ENCODE assay signal across 29 mouse cellular contexts in the genomic region with DNA sequence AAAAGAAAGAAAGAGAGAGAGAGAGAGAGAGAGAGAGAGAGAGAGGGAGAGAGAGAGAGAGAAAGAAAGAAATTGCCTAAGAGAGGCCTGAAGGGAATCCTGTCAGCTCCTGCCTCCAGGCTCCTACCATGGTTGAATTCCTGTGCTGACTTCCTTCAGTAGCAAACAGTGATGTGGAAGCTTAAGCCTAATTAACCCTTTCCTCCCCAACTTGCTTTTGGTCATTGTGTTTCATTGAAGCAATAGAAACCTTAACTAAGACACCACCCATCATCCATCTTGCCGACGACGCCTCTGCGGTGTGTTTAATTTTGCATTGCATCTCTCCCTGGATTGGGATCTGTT. TPM values are rescaled to one million over a fixed set of nuclear protein-coding genes. Genes with fewer than 3 reads are reported as not detected.
DNase-seq lines count a peak whose midpoint lies in the region; ATAC-seq and TF ChIP-seq lines count a peak whose summit lies in the region.
"Had no signal": no experiment of that assay in that cellular context is flagged by ENCODE, and none has a peak within 500 bp of the region (broad histone marks: within the 10 kb centered on the region; RNA-seq: fewer than 3 reads in every experiment).

No protein-coding gene starts in this region.

- DNase-seq in hindbrain, embryonic 11.5 days (ENCODE audit: low spot score): peak; percentile 13
- no peak for DNase-seq in lung, postnatal 4 days
- DNase-seq in CH12.LX (ENCODE audit: extremely low read depth) (no peak), Patski (ENCODE audit: low read depth, low spot score) (no peak)
- no peak for DNase-seq in spleen, postnatal 4 days (ENCODE audit: low spot score in 2 of 2)
- no peak for DNase-seq in T-cell, adult 2 months (ENCODE audit: low spot score)
- DNase-seq: liver had no signal

- TF ChIP-seq RAD21 in CH12.LX (IDR thresholded peaks at IDR 0.05; ENCODE audit: low read depth, low read length): no peak

- dilution Hi-C loops in CH12.LX (cut with MboI; ENCODE audit: extremely low pct_ligation_motif_present, extremely low pct_unique_long_range_greater_than_20kb, low sequenced_read_pairs): no loop called here

- TF ChIP-seq CTCF in CH12.LX (conservative IDR thresholded peaks at IDR 0.05 in 1 of 2, IDR thresholded peaks at IDR 0.05 in 1 of 2; ENCODE audit: low read depth in 2 of 2, low read length in 2 of 2) (no peak; a peak in 1 of 4 replicates), Patski (IDR thresholded peaks at IDR 0.05) (no peak)

- 95% methylated on average over 4 of the region's 4 CpGs for WGBS in hindbrain, embryonic 11.5 days
- WGBS in hindbrain, embryonic 12.5 days: 79% methylated on average over 4 of the region's 4 CpGs
- 81% methylated on average over 4 of the region's 4 CpGs for WGBS in lung, embryonic 16.5 days

- TF ChIP-seq EP300 in CH12.LX (IDR thresholded peaks at IDR 0.05; ENCODE audit: low read length): no peak

- no peak overlapping the region for H3K9ac ChIP-seq in hindbrain, embryonic 11.5 days (ENCODE audit: low read depth, low read length)
- no peak overlapping the region for H3K9ac ChIP-seq in hindbrain, embryonic 12.5 days
- H3K9ac ChIP-seq in lung, embryonic 16.5 days (ENCODE audit: low read length): no peak overlapping the region
- no peak overlapping the region for H3K9ac ChIP-seq in CH12.LX (ENCODE audit: insufficient read depth, low read depth)
- H3K9ac ChIP-seq: forebrain, embryonic 15.5 days; heart, embryonic 12.5 days; liver, embryonic 15.5 days; lung, embryonic 15.5 days; midbrain, embryonic 15.5 days had no signal

- CTCF ChIA-PET in Patski (lab: Charles Lee): interaction anchor here (0.6 to 2.0 kb wide), 35 partner anchors 8 to 219 kb away, joined by 3 to 18 read pairs (median 4); no protein-coding TSS in a partner anchor

- POLR2A ChIA-PET in Patski (lab: Charles Lee): no interaction called here

- H3K79me2 ChIP-seq in CH12.LX (replicated peaks; ENCODE audit: control insufficient read depth, extremely low read depth, insufficient read depth, poor library complexity, severe bottlenecking): no peaks in the 10 kb centered on the region

- ATAC-seq in hindbrain, embryonic 11.5 days (ENCODE audit: low FRiP score): no peak
- no peak for ATAC-seq in hindbrain, embryonic 12.5 days (ENCODE audit: low FRiP score)
- ATAC-seq in lung, embryonic 16.5 days (ENCODE audit: low read depth): 0 out of 2 replicates have a peak, but pooled peaks have one; percentile 17
- peak; percentile 51 for ATAC-seq in Patski
- ATAC-seq: midbrain, embryonic 15.5 days had no signal

- TF ChIP-seq POLR2A in CH12.LX (IDR thresholded peaks at IDR 0.05; ENCODE audit: low read depth, low read length): no peak

- in situ Hi-C loops in CH12.LX (cut with MboI; ENCODE audit: low pct_ligation_motif_present, low pct_unique_long_range_greater_than_20kb, low sequenced_read_pairs) (no loop called here), Patski (cut with MboI; ENCODE audit: low pct_unique_long_range_greater_than_20kb) (loop anchor here (5.0 kb wide), 1 partner anchor 152 kb away; no protein-coding TSS in a partner anchor)

- H3K27me3 ChIP-seq in hindbrain, embryonic 11.5 days (ENCODE audit: control insufficient read depth, insufficient read depth, low read length): no peaks in the 10 kb centered on the region
- no peaks in the 10 kb centered on the region for H3K27me3 ChIP-seq in hindbrain, embryonic 12.5 days
- no peaks in the 10 kb centered on the region for H3K27me3 ChIP-seq in lung, embryonic 16.5 days (ENCODE audit: control insufficient read depth, insufficient read depth, low read depth, low read length)
- peaks cover 12% of the 10 kb centered on the region for H3K27me3 ChIP-seq in CH12.LX (replicated peaks)
- H3K27me3 ChIP-seq in Patski: peaks cover 4% of the 10 kb centered on the region
- H3K27me3 ChIP-seq: forebrain, embryonic 15.5 days; heart, embryonic 12.5 days; liver, embryonic 15.5 days; lung, embryonic 15.5 days; midbrain, embryonic 15.5 days had no signal

- no peaks in the 10 kb centered on the region for H3K9me3 ChIP-seq in hindbrain, embryonic 11.5 days (ENCODE audit: control insufficient read depth, low read length)
- H3K9me3 ChIP-seq in hindbrain, embryonic 12.5 days (replicated peaks): 0 out of 2 replicates have a peak, but pooled peaks cover 4% of the 10 kb centered on the region
- H3K9me3 ChIP-seq in lung, embryonic 16.5 days (ENCODE audit: control insufficient read depth, low read length): peaks cover 4% of the 10 kb centered on the region
- H3K9me3 ChIP-seq in CH12.LX (replicated peaks; ENCODE audit: low read length): peaks cover 5% of the 10 kb centered on the region
- H3K9me3 ChIP-seq: forebrain, embryonic 15.5 days; liver, embryonic 15.5 days; lung, embryonic 15.5 days; midbrain, embryonic 15.5 days had no signal

- no peak overlapping the region for H3K4me2 ChIP-seq in hindbrain, embryonic 11.5 days (replicated peaks; ENCODE audit: low read depth, low read length)
- no peak overlapping the region for H3K4me2 ChIP-seq in hindbrain, embryonic 12.5 days (replicated peaks)
- no peak overlapping the region for H3K4me2 ChIP-seq in lung, embryonic 16.5 days (ENCODE audit: low read depth, low read length)
- H3K4me2 ChIP-seq in CH12.LX (ENCODE audit: insufficient read depth, low read depth, poor library complexity, severe bottlenecking): no peak overlapping the region
- H3K4me2 ChIP-seq: forebrain, embryonic 15.5 days; heart, embryonic 12.5 days; liver, embryonic 15.5 days; lung, embryonic 15.5 days; midbrain, embryonic 15.5 days had no signal

- no peaks in the 10 kb centered on the region for H3K4me1 ChIP-seq in hindbrain, embryonic 11.5 days (replicated peaks; ENCODE audit: control insufficient read depth, insufficient read depth, low read length)
- no peaks in the 10 kb centered on the region for H3K4me1 ChIP-seq in hindbrain, embryonic 12.5 days
- no peaks in the 10 kb centered on the region for H3K4me1 ChIP-seq in lung, embryonic 16.5 days (replicated peaks; ENCODE audit: control insufficient read depth, insufficient read depth, low read length)
- no peaks in the 10 kb centered on the region for H3K4me1 ChIP-seq in CH12.LX (ENCODE audit: control insufficient read depth in 1 of 2, insufficient read depth in 2 of 2)
- H3K4me1 ChIP-seq: forebrain, embryonic 15.5 days; liver, embryonic 15.5 days; midbrain, embryonic 15.5 days had no signal

- no peak overlapping the region for H3K27ac ChIP-seq in hindbrain, embryonic 11.5 days (ENCODE audit: low read depth, low read length)
- no peak overlapping the region for H3K27ac ChIP-seq in hindbrain, embryonic 12.5 days
- H3K27ac ChIP-seq in lung, embryonic 16.5 days (ENCODE audit: low read length): no peak overlapping the region
- H3K27ac ChIP-seq in CH12.LX (ENCODE audit: insufficient read depth, low read depth): no peak overlapping the region
- H3K27ac ChIP-seq: forebrain, embryonic 15.5 days; kidney, postnatal 0 days; left cerebral cortex, adult 2 months; liver, embryonic 15.5 days; lung, embryonic 15.5 days; midbrain, embryonic 15.5 days had no signal

- H3K4me3 ChIP-seq in hindbrain, embryonic 11.5 days (ENCODE audit: low read depth, low read length): no peak overlapping the region
- no peak overlapping the region for H3K4me3 ChIP-seq in hindbrain, embryonic 12.5 days
- no peak overlapping the region for H3K4me3 ChIP-seq in lung, embryonic 16.5 days (ENCODE audit: low read length)
- H3K4me3 ChIP-seq in CH12.LX (replicated peaks in 1 of 3; ENCODE audit: low read depth in 2 of 3, low read length in 2 of 3, poor library complexity in 1 of 3): no peak overlapping the region
- H3K4me3 ChIP-seq: forebrain, embryonic 15.5 days; heart, embryonic 12.5 days; left cerebral cortex, adult 2 months; liver, embryonic 15.5 days; lung, embryonic 15.5 days; midbrain, embryonic 15.5 days had no signal

- H3K36me3 ChIP-seq in hindbrain, embryonic 11.5 days (ENCODE audit: control insufficient read depth, insufficient read depth, low read length): no peaks in the 10 kb centered on the region
- no peaks in the 10 kb centered on the region for H3K36me3 ChIP-seq in hindbrain, embryonic 12.5 days
- no peaks in the 10 kb centered on the region for H3K36me3 ChIP-seq in lung, embryonic 16.5 days (ENCODE audit: control insufficient read depth, insufficient read depth, low read length)
- no peaks in the 10 kb centered on the region for H3K36me3 ChIP-seq in CH12.LX (replicated peaks in 1 of 2; ENCODE audit: control insufficient read depth in 1 of 2, insufficient read depth in 1 of 2, low read length in 1 of 2)
- H3K36me3 ChIP-seq: forebrain, embryonic 15.5 days; heart, embryonic 12.5 days; liver, embryonic 15.5 days; lung, embryonic 15.5 days; midbrain, embryonic 15.5 days had no signal

TF ChIP-seq in CH12.LX, 34 proteins besides CTCF, POLR2A, EP300 and RAD21:
- no peak for TF ChIP-seq NELFE (IDR thresholded peaks at IDR 0.05; ENCODE audit: low read depth, low read length)
- 0 out of 2 replicates have a peak, but pooled peaks have one; percentile 0 for TF ChIP-seq MYC (IDR thresholded peaks at IDR 0.05; ENCODE audit: low read depth, low read length)

RNA-seq across cellular contexts. Expression of a gene that starts 23.4 kb away (rescaled TPM):
- polyA plus RNA-seq in hindbrain, embryonic 11.5 days (2014; fragmentation: Nextera tagmentation; extraction: Ambion mirVana): 16.6 and 18.1 TPM in 2 replicates
- polyA plus RNA-seq in hindbrain, embryonic 12.5 days (2016; fragmentation: Nextera tagmentation; extraction: Ambion mirVana): 32.6 and 33.3 TPM in 2 replicates
- polyA plus RNA-seq in lung, embryonic 16.5 days (2015; fragmentation: Nextera tagmentation; extraction: Ambion mirVana): 9.5 and 15.6 TPM in 2 replicates
- total RNA-seq in CH12.LX (2012; rRNA removed) (4.1 and 4.3 TPM in 2 replicates), CH12.LX (2014; rRNA removed) (2.9 and 3.1 TPM in 2 replicates)
- polyA plus RNA-seq in CH12.LX (2012; ENCODE audit: insufficient read length, low read depth) (6.6 and 7.2 TPM in 2 replicates), Patski (2021) (50.0 TPM)

RNA-seq across cellular contexts. Expression of a gene that starts 43.5 kb away (rescaled TPM):
- polyA plus RNA-seq in hindbrain, embryonic 11.5 days (2014; fragmentation: Nextera tagmentation; extraction: Ambion mirVana): not detected in 2 replicates
- not detected in 2 replicates for polyA plus RNA-seq in hindbrain, embryonic 12.5 days (2016; fragmentation: Nextera tagmentation; extraction: Ambion mirVana)
- polyA plus RNA-seq in lung, embryonic 16.5 days (2015; fragmentation: Nextera tagmentation; extraction: Ambion mirVana): 0.25 TPM in 1 of 2 replicates, not detected in the other
- total RNA-seq in CH12.LX (2012; rRNA removed) (not detected in 2 replicates), CH12.LX (2014; rRNA removed) (not detected in 2 replicates)
- polyA plus RNA-seq in CH12.LX (2012; ENCODE audit: insufficient read length, low read depth) (not detected in 2 replicates), Patski (2021) (not detected)
- total RNA-seq: adrenal gland, postnatal 14 days; gastrocnemius, adult 8-10 months; heart, postnatal 14 days; layer of hippocampus, postnatal 10 days; left cerebral cortex, adult 2 months; left cerebral cortex, postnatal 36 days; megakaryocyte progenitor cell, adult 5-6 weeks had no signal
- polyA plus RNA-seq: brain, embryonic 14.5 days; cortical plate, adult 2 months; forebrain, embryonic 15.5 days; gonadal fat pad, adult 2 months; heart, embryonic 12.5 days; kidney, adult 2 months; kidney, postnatal 0 days; large intestine, adult 2 months; liver, embryonic 15.5 days; lung, embryonic 15.5 days; midbrain, embryonic 15.5 days; small intestine, adult 2 months; thymus, postnatal 0 days had no signal

RNA-seq across cellular contexts. Expression of a gene that starts 53.8 kb away (rescaled TPM):
- 0.13 TPM in 1 of 2 replicates, not detected in the other for polyA plus RNA-seq in hindbrain, embryonic 11.5 days (2014; fragmentation: Nextera tagmentation; extraction: Ambion mirVana)
- polyA plus RNA-seq in hindbrain, embryonic 12.5 days (2016; fragmentation: Nextera tagmentation; extraction: Ambion mirVana): not detected in 2 replicates
- 0.23 TPM in 1 of 2 replicates, not detected in the other for polyA plus RNA-seq in lung, embryonic 16.5 days (2015; fragmentation: Nextera tagmentation; extraction: Ambion mirVana)
- total RNA-seq in CH12.LX (2012; rRNA removed) (not detected in 2 replicates), CH12.LX (2014; rRNA removed) (not detected in 2 replicates)
- polyA plus RNA-seq in CH12.LX (2012; ENCODE audit: insufficient read length, low read depth) (not detected in 2 replicates), Patski (2021) (not detected)
- total RNA-seq: adrenal gland, postnatal 14 days; gastrocnemius, adult 8-10 months; heart, postnatal 14 days; layer of hippocampus, postnatal 10 days; left cerebral cortex, adult 2 months; left cerebral cortex, postnatal 36 days; megakaryocyte progenitor cell, adult 5-6 weeks had no signal
- polyA plus RNA-seq: brain, embryonic 14.5 days; cortical plate, adult 2 months; forebrain, embryonic 15.5 days; gonadal fat pad, adult 2 months; heart, embryonic 12.5 days; kidney, adult 2 months; kidney, postnatal 0 days; large intestine, adult 2 months; liver, embryonic 15.5 days; midbrain, embryonic 15.5 days; small intestine, adult 2 months; thymus, postnatal 0 days had no signal

Comparison
In these comparisons a context has a peak if more than half of its experiments do, and no peak if none do; other contexts are left out.
1. ATAC-seq: peak in lung, embryonic 16.5 days (single experiment) and Patski (single experiment); none in hindbrain, embryonic 11.5 days (single experiment) and hindbrain, embryonic 12.5 days (single experiment).